Mouse (Mus musculus): Measurements from ENCODE around the gene Birc7.

- TF ChIP-seq MAX (IDR thresholded peaks at IDR 0.05; ENCODE audit: low read depth): no peak
- no peak for TF ChIP-seq POLR2A (IDR thresholded peaks at IDR 0.05; ENCODE audit: insufficient read length, low read depth)
- no peak for TF ChIP-seq CEBPB (IDR thresholded peaks at IDR 0.05; ENCODE audit: insufficient read depth, poor library complexity, severe bottlenecking)
- TF ChIP-seq REST (IDR thresholded peaks at IDR 0.05; ENCODE audit: insufficient read depth, insufficient read length): no peak
- TF ChIP-seq TCF12 (IDR thresholded peaks at IDR 0.05; ENCODE audit: insufficient read depth, poor library complexity, severe bottlenecking): no peak
- TF ChIP-seq E2F4 (IDR thresholded peaks at IDR 0.05; ENCODE audit: insufficient read depth): no peak
- TF ChIP-seq POLR2AphosphoS2 (IDR thresholded peaks at IDR 0.05; ENCODE audit: insufficient read length, low read depth): no peak
- no peak for TF ChIP-seq TCF3 (IDR thresholded peaks at IDR 0.05; ENCODE audit: insufficient read length, low read depth)
- no peak for TF ChIP-seq MYOG (IDR thresholded peaks at IDR 0.05; ENCODE audit: control insufficient read depth in 1 of 3, insufficient read depth in 1 of 3, insufficient read length in 2 of 3, low read depth in 2 of 3)
- no peak for TF ChIP-seq SRF (IDR thresholded peaks at IDR 0.05; ENCODE audit: control insufficient read depth, insufficient read length, low read depth)
These were observed 12.9 kb upstream of the Birc7 start for GRCm38 (mm10) chr2:180915886-180916433.
